Mouse (Mus musculus): ENCODE data around the gene Slc16a13. TPM values are rescaled to one million over a fixed set of nuclear protein-coding genes. Genes with fewer than 3 reads are reported as not detected.

The Slc16a13 gene
- polyA plus RNA-seq, 2 experiments, result 3.2 to 3.8 TPM

GRCm38 (mm10) chr11:70212896-70213295, 8.0 kb downstream of the Slc16a13 start:
- Histone ChIP-seq H3K4me1 (replicated peaks; ENCODE audit: control insufficient read depth in 2 of 2, insufficient read depth in 2 of 2, low read length in 1 of 2) (no peaks in the 10 kb centered on the region), H3K27ac (no peak overlapping the region), H3K4me2 (ENCODE audit: low read depth) (no peak overlapping the region), H3K9ac (replicated peaks) (no peak overlapping the region), H3K9me3 (ENCODE audit: control insufficient read depth, low read length) (no peaks in the 10 kb centered on the region), H3K4me3 (ENCODE audit: insufficient read depth in 1 of 2, low read depth in 2 of 2, low read length in 2 of 2) (no peak overlapping the region), H3K27me3 (ENCODE audit: control insufficient read depth, insufficient read depth, low read length) (peaks cover 44% of the 10 kb centered on the region), H3K36me3 (replicated peaks; ENCODE audit: control insufficient read depth, insufficient read depth, low read depth) (no peaks in the 10 kb centered on the region)
- DNase-seq (ENCODE audit: low read depth in 3 of 3, low spot score in 3 of 3) (peak in 1 of 3 experiments; percentile 49), ATAC-seq (ENCODE audit: insufficient read depth) (no peak)
- TF ChIP-seq CTCF (IDR thresholded peaks at IDR 0.05; ENCODE audit: low read depth) (peak; percentile 51; the same call in 1 of the 2 replicates), EP300 (IDR thresholded peaks at IDR 0.05; ENCODE audit: low read depth) (no peak)
- 13% methylated on average over 9 of the region's 9 CpGs for WGBS (ENCODE audit: insufficient replicate concordance)

- 56% methylated on average over 6 of the region's 6 CpGs for WGBS (ENCODE audit: insufficient replicate concordance)
- Histone ChIP-seq H3K27me3 (ENCODE audit: control insufficient read depth, insufficient read depth, low read length) (peaks cover 44% of the 10 kb centered on the region), H3K27ac (no peak within 1 kb of the TSS), H3K4me1 (replicated peaks; ENCODE audit: control insufficient read depth in 2 of 2, insufficient read depth in 2 of 2, low read length in 1 of 2) (no peaks in the 10 kb centered on the region), H3K9ac (replicated peaks) (no peak within 1 kb of the TSS), H3K4me2 (ENCODE audit: low read depth) (peak within 1 kb of the TSS; percentile 43; the same call in 1 of the 2 replicates), H3K9me3 (ENCODE audit: control insufficient read depth, low read length) (no peaks in the 10 kb centered on the region), H3K36me3 (replicated peaks; ENCODE audit: control insufficient read depth, insufficient read depth, low read depth) (no peaks in the 10 kb centered on the region), H3K4me3 (ENCODE audit: insufficient read depth in 1 of 2, low read depth in 2 of 2, low read length in 2 of 2) (no peak within 1 kb of the TSS)
- no peak for ATAC-seq (ENCODE audit: insufficient read depth)
- TF ChIP-seq CTCF (IDR thresholded peaks at IDR 0.05; ENCODE audit: low read depth), result no peak
- TF ChIP-seq EP300 (IDR thresholded peaks at IDR 0.05; ENCODE audit: low read depth), result no peak
- no peak for DNase-seq (ENCODE audit: low read depth in 3 of 3, low spot score in 3 of 3)
Observed at GRCm38 (mm10) chr11:70212423-70212822, 8.4 kb downstream of the Slc16a13 start, which contains the start of gene Slc16a11. Gene Slc16a11, plus strand, starts transcription at chr11:70212752.

GRCm38 (mm10) chr11:70211972-70212371, 8.9 kb downstream of the Slc16a13 start:
- ATAC-seq (ENCODE audit: insufficient read depth) (no peak), DNase-seq (ENCODE audit: low read depth in 3 of 3, low spot score in 3 of 3) (no peak)
- no peak overlapping the region for H3K4me2 ChIP-seq (ENCODE audit: low read depth)
- H3K36me3 ChIP-seq (replicated peaks; ENCODE audit: control insufficient read depth, insufficient read depth, low read depth), result no peaks in the 10 kb centered on the region
- H3K9ac ChIP-seq (replicated peaks), result no peak overlapping the region
- no peaks in the 10 kb centered on the region for H3K4me1 ChIP-seq (replicated peaks; ENCODE audit: control insufficient read depth in 2 of 2, insufficient read depth in 2 of 2, low read length in 1 of 2)
- TF ChIP-seq EP300 (IDR thresholded peaks at IDR 0.05; ENCODE audit: low read depth), result no peak
- no peak for TF ChIP-seq CTCF (IDR thresholded peaks at IDR 0.05; ENCODE audit: low read depth)
- 75% methylated on average over 6 of the region's 6 CpGs for WGBS (ENCODE audit: insufficient replicate concordance)
- H3K27ac ChIP-seq, result no peak overlapping the region
- H3K27me3 ChIP-seq (ENCODE audit: control insufficient read depth, insufficient read depth, low read length), result peaks cover 42% of the 10 kb centered on the region
- no peaks in the 10 kb centered on the region for H3K9me3 ChIP-seq (ENCODE audit: control insufficient read depth, low read length)
- H3K4me3 ChIP-seq (ENCODE audit: insufficient read depth in 1 of 2, low read depth in 2 of 2, low read length in 2 of 2), result no peak overlapping the region

GRCm38 (mm10) chr11:70210681-70211080, 10.2 kb downstream of the Slc16a13 start:
- WGBS (ENCODE audit: insufficient replicate concordance), result 71% methylated on average over 2 of the region's 2 CpGs
- H3K9me3 ChIP-seq (ENCODE audit: control insufficient read depth, low read length), result no peaks in the 10 kb centered on the region
- H3K27me3 ChIP-seq (ENCODE audit: control insufficient read depth, insufficient read depth, low read length), result peaks cover 36% of the 10 kb centered on the region
- TF ChIP-seq CTCF (IDR thresholded peaks at IDR 0.05; ENCODE audit: low read depth) (no peak), EP300 (IDR thresholded peaks at IDR 0.05; ENCODE audit: low read depth) (no peak)
- H3K4me2 ChIP-seq (ENCODE audit: low read depth), result no peak overlapping the region
- no peaks in the 10 kb centered on the region for H3K36me3 ChIP-seq (replicated peaks; ENCODE audit: control insufficient read depth, insufficient read depth, low read depth)
- no peak overlapping the region for H3K4me3 ChIP-seq (ENCODE audit: insufficient read depth in 1 of 2, low read depth in 2 of 2, low read length in 2 of 2)
- no peak for DNase-seq (ENCODE audit: low read depth in 3 of 3, low spot score in 3 of 3)
- no peak overlapping the region for H3K9ac ChIP-seq (replicated peaks)
- no peaks in the 10 kb centered on the region for H3K4me1 ChIP-seq (replicated peaks; ENCODE audit: control insufficient read depth in 2 of 2, insufficient read depth in 2 of 2, low read length in 1 of 2)
- ATAC-seq (ENCODE audit: insufficient read depth), result no peak
- H3K27ac ChIP-seq, result no peak overlapping the region

GRCm38 (mm10) chr11:70208778-70209388, 12.0 kb downstream of the Slc16a13 start:
- Histone ChIP-seq H3K9ac (replicated peaks) (no peak overlapping the region), H3K4me1 (replicated peaks; ENCODE audit: control insufficient read depth in 2 of 2, insufficient read depth in 2 of 2, low read length in 1 of 2) (no peaks in the 10 kb centered on the region), H3K4me2 (ENCODE audit: low read depth) (no peak overlapping the region), H3K27ac (no peak overlapping the region), H3K36me3 (replicated peaks; ENCODE audit: control insufficient read depth, insufficient read depth, low read depth) (no peaks in the 10 kb centered on the region), H3K4me3 (ENCODE audit: insufficient read depth in 1 of 2, low read depth in 2 of 2, low read length in 2 of 2) (no peak overlapping the region), H3K9me3 (ENCODE audit: control insufficient read depth, low read length) (no peaks in the 10 kb centered on the region), H3K27me3 (ENCODE audit: control insufficient read depth, insufficient read depth, low read length) (peaks cover 18% of the 10 kb centered on the region)
- WGBS (ENCODE audit: insufficient replicate concordance), result 53% methylated on average over 5 of the region's 5 CpGs
- TF ChIP-seq CTCF (IDR thresholded peaks at IDR 0.05; ENCODE audit: low read depth) (no peak), EP300 (IDR thresholded peaks at IDR 0.05; ENCODE audit: low read depth) (no peak)
- DNase-seq (ENCODE audit: low read depth in 3 of 3, low spot score in 3 of 3), result no peak
- no peak for ATAC-seq (ENCODE audit: insufficient read depth)

All from liver, embryonic 14.5 days (tissue).